Mouse (Mus musculus): ENCODE measurements at regions not wholly inside any gene's neighbourhood (a gene's known extent, or its start where the extent isn't known, plus 50 kb on each side); places are given as distances from the start of the nearest gene placed in this dataset.

DNA sequence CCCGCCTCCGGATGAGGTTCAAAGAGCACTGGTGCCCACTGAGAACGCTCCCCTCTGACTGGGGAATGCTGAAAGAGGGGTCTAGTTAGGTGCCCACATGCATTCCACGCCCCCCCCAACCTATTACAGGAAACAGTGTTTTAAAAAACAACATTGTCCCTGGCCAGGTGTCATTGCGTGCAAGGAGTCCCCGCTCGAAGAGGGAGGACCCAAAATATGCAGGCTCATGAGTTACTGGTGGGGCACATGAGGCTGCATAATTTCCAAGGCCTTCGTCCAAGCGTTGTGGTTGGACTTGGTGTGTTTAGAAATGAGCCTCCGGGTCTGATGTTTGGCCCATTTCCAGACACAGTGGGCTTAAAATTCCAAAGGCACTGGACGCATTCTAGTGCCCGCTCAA lies 72.9 kb upstream of the Mrps6 start:
- no peak for TF ChIP-seq CTCF (conservative IDR thresholded peaks at IDR 0.05 in 1 of 2, IDR thresholded peaks at IDR 0.05 in 1 of 2; ENCODE audit: low read depth in 2 of 2, low read length in 2 of 2)
- no peak for TF ChIP-seq JUN (IDR thresholded peaks at IDR 0.05; ENCODE audit: insufficient read depth, low read depth, low read length)
- TF ChIP-seq ZMIZ1 (IDR thresholded peaks at IDR 0.05; ENCODE audit: low read depth, low read length), result no peak
- no peak for TF ChIP-seq USF1 (IDR thresholded peaks at IDR 0.05; ENCODE audit: low read depth, low read length)
- no peak for TF ChIP-seq POLR2AphosphoS2 (IDR thresholded peaks at IDR 0.05; ENCODE audit: low read depth, low read length)
- TF ChIP-seq ZNF384 (IDR thresholded peaks at IDR 0.05; ENCODE audit: low read depth, low read length), result no peak
- no peak for TF ChIP-seq ETS1 (conservative IDR thresholded peaks at IDR 0.05; ENCODE audit: low read depth, low read length)
- TF ChIP-seq POLR2A (IDR thresholded peaks at IDR 0.05; ENCODE audit: low read depth, low read length), result no peak
- TF ChIP-seq CHD2 (IDR thresholded peaks at IDR 0.05; ENCODE audit: low read length), result no peak
- no peak for TF ChIP-seq TCF12 (IDR thresholded peaks at IDR 0.05; ENCODE audit: low read depth, low read length)
- TF ChIP-seq ZKSCAN1 (IDR thresholded peaks at IDR 0.05; ENCODE audit: borderline replicate concordance, low read depth, low read length), result no peak
- TF ChIP-seq EP300 (IDR thresholded peaks at IDR 0.05; ENCODE audit: low read length), result no peak

All from CH12.LX (cell line).